Mouse (Mus musculus): ENCODE measurements around the gene Nhsl1.

Nhsl1 gene

DNA sequence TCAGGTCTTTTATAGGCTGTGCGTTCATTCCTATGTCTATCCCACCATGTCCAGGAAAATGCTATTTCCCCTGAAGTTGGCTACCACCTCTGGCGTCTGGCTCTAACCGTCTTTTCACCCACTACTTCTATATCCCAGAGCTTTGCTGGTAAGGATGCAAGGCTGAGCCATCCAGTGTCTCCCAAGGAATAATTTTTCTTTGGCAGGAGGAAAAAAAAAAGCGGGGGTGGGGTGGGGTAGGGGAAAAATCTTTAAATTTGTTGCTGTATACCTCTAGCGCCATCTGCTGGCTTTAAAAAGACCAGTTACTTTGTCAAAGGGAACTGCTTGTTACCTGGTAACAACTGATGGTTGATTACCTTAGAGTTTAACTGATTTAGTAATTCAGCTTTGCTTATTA is 209.7 kb downstream of the Nhsl1 start:
- in situ Hi-C loops (cut with MseI, MboI) = loop anchor here (5.0 to 10.0 kb wide), 2 partner anchors 76 to 284 kb away; no protein-coding TSS in a partner anchor

DNA sequence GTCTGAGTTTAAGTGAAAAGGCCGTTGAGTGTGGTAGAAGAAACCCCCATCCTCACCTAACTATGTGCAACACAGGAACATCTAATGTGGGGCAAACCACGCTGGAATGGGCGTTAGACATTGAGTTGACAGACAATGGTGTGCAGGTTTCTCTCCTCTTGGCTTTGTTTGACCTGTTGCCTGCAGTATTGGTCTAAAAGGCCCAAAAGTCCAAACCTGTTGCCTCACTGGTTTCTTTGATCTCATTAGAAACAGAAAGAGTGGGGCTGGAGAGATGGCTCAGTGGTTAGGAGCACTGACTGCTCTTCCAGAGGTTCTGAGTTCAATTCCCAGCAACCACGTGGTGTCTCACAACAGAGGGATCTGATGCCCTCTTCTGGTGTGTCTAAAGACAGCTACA is 210.4 kb downstream of the Nhsl1 start:
- in situ Hi-C loops (cut with MseI, MboI) = loop anchor here (5.0 to 10.0 kb wide), 2 partner anchors 77 to 284 kb away; no protein-coding TSS in a partner anchor

DNA sequence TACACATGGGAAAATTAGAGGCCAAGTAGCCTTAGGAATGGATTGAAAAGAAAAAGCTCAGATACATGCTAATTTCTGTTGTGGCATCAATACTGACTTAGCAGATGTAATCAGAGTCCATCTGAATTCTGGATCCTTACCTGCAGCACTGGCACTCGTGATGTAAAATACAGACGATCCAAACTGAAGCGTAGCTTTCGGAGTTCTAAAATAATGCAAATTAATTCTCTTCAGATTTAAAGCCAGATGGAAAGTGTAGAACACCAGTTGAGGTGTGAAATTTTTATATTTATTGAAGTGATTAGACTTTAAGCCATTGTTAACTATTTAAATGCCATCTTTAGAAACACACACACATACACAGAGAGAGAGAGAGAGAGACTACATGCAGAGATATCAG is 211.4 kb downstream of the Nhsl1 start:
- in situ Hi-C loops (cut with MseI, MboI) = loop anchor here in 1 of 2 experiments (5.0 kb wide), 1 partner anchor 138 kb away; no protein-coding TSS in a partner anchor

DNA sequence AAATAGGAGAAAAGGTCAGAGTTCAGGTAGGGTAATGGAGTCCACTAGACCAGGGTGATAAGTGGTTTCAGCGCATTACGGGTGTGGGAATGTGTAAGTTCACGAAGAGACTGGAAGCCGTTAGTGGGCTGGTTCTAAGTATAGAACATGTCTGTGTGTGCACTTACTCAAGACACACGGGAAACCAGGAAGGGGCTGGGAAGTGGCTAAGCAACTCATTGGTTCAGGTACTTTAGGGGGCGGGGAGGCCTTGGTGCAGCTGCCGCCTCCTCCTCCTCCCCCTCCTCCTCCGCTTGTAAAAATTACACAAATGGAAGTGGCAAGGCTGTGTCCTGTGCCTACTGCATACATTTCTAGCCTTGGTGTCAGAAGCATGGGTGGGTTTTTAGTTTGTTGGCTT is 213.5 kb downstream of the Nhsl1 start:
- in situ Hi-C loops (cut with MseI, MboI) = loop anchor here in 1 of 2 experiments (5.0 kb wide), 1 partner anchor 140 kb away; no protein-coding TSS in a partner anchor

DNA sequence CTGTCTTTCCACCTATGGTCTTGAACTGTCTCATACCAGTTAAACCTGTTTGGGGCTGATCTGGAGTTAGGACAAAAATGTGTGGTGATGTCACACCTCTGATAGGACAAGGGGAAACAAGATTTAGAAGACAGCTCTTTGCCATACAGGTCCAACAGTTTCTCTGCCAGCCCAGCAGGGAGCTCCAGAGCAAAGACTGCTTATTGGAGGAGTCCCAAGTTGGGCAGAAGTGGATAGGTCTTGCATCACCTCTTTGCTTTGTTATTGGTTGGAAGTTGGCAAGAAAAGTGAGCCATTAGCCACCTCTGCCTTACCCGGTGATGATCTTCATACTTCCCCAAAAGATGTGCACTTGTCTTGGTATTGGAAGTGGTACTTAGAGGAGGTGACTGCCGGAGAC is 218.1 kb downstream of the Nhsl1 start:
- in situ Hi-C loops (cut with MseI, MboI) = no loop called here

DNA sequence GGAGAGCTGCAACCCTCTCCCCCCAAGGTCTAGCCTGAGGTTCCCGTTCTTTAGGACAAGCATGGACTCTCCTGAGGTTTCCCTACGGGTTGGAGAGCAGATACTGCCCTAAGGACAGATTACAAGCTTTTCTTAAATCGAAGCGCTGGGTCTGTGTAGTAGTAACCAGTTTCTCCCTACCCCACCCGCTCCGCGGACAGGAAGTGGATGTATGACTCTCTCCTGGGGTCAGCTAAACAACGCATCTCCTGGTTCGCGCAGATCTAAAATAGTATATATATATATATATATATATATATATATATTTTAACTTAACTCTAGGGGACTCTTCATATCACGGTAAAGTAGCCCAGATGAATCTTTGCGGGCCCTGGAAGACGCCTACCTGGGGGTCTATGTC is 226.5 kb downstream of the Nhsl1 start:
- in situ Hi-C loops (cut with MseI, MboI) = no loop called here

DNA sequence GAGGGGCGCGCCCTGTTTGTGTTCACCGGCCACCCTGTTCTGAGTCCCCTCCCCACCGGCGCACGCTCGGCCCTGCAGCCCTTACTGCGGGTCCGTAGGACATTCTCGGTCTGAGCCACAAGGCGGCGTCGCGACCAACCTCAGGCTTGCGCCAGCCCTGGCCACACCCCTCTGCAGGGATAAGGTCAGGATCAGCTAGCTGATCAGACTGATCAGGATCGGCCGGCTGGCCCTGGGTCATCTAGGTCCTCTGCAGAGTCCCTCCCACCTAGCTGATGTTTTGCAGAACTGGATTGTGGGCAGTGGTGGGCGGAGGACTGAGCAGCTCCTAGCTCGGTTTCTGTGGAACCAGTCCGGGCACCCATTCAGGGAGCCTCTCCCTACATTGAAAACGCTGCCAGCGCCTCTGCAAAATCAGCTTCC is 227.0 kb downstream of the Nhsl1 start, which contains the start of gene Hebp2:
TSS of gene Hebp2 (minus strand) at position 264 of the 423 bp plus-strand sequence.
- in situ Hi-C loops (cut with MseI, MboI) = no loop called here

DNA sequence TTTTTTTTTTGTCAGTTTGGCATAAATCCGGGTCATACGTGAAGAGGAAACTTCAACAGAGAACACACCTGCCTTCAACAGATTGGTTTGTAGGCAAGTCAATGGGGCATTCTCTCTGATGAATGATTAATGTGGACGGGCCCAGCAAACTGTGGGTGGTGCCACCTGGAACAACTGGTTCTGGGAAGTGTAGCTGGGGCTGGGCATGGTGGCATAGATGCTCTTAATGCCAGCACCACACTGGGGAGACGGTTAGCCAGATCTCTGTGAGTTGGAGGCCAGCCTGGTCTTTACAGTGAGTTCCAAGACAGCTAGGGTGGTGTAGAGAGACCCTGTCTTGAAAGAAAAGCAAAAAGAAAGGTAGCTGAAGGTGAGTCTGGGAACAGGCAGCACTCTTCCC is 228.6 kb downstream of the Nhsl1 start:
- in situ Hi-C loops (cut with MseI, MboI) = no loop called here

DNA sequence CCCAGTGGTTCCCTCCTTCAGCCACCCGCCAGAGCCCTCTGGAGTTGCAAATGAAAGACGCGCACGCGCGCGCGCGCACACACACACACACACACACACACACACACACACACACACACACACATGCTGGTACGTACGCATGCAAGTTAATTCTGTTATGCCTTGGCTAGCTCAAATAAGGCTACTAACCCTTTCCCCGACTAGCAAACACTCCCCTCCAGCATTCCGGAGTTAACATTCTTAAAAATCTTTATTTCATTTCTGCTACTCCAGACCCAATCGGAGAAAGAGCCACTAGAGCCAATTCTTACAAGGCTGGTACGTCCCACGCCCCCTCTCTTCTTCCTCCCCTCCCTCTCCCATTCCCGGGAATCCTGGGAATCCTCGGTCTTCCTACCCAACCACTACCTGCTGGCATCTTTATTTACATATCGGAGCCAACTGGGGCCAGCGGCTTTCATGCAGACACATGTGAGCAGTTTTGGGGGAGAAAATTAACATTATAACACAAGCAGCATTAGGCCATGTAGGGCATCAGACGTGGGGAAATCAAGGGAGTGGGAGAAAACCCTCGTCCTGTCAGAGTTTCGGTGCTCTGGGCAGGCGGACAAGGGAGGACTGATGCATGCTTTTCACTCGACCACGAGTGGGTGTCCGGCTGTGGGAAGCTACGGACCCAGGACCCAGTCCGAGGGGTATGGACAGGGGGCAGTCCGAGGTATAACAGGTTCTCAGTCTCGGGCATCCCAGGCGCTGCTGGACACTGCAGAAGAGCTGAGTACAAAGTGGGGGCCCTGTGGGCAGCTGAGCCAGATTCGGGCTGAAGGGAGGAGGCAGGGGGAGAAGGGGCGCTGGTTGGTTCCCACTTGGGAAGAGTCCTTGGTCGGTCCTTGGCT is 230.8 kb downstream of the Nhsl1 start:
- in situ Hi-C loops (cut with MseI, MboI) = loop anchor here in 1 of 2 experiments (25.0 kb wide), 1 partner anchor 288 kb away; the partner anchor contains the start of gene Perp

DNA sequence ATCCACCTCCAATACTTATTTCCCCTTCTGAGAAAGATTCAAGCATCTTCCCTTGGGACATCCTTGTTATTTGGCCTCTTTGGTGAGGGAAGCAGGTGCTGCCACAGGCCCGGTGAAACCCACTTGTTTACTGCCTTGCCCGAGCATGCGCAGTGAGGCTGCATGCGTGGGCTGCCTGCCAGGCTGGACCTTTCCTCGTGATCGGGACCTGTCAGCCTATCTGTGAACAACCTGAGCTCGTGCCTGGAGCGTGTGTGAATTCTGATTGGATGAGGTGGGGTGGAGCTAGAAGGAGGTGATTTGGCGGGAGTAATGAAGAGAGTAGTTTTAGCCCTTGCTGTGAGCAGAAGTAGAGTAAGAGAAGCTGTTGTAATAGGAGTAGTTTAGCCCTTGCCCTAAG is 240.3 kb downstream of the Nhsl1 start:
- in situ Hi-C loops (cut with MseI, MboI) = loop anchor here in 1 of 2 experiments (25.0 kb wide), 1 partner anchor 278 kb away; the partner anchor contains the start of gene Perp

DNA sequence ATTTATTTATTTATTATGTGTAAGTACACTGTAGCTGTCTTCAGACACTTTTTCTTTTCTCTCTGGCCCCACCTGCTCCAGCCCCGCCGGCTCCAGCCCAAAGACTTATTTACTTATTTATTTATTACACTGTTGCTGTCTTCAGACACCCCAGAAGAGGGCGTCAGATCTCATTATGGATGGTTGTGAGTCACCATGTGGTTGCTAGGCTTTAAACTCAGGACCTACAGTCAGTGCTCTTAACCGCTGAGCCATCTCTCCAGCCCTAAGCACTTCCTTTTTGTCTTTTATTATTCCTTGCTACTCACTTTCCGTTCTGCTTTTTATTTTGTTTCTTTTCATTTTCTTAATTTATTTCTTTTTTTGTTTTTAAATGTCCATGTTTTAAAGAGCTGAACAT is 242.7 kb downstream of the Nhsl1 start:
- in situ Hi-C loops (cut with MseI, MboI) = loop anchor here (5.0 to 25.0 kb wide), 2 partner anchors 41 to 276 kb away; partner anchors contain the start of gene Perp (in 1 of the 2)

DNA sequence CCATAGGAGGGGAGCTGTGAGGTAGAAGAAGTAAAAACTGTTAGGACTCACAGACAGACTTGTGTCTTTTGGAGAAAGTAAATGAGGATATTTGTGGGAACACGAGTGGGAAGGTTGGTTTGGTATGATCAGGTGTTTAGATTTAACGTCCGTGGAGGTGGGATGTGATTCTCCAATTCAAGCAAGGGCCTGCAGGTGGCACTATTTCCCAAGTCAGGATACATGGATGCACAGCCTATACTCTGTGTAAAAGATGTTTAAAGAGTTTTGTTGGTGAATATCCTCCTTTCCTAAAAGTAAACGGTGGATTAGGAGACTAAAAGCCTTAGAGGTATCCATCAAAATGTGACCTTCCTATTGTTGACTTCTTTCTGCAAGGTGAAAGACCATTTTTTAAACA is 244.2 kb downstream of the Nhsl1 start:
- in situ Hi-C loops (cut with MseI, MboI) = loop anchor here (5.0 to 25.0 kb wide), 2 partner anchors 39 to 274 kb away; partner anchors contain the start of gene Perp (in 1 of the 2)

DNA sequence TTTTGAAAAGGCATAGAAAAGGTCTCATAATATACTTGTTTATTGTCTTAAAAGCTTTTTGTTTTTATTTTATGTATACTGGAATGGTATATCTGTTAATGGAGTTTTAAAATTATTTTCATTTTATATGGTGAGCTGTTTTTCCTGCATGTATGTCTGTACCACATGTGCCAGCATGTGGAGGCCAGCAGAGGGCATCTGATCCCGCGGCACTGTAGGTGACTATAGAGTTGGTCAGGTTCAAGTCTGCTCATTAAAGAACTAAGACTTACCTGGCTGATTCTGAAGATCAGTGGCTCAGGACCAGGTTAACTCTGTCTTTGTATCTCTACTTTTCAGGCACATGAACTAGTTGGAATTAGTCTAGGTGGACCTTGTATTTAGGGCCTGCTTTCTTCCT is 253.8 kb downstream of the Nhsl1 start:
- in situ Hi-C loops (cut with MseI, MboI) = loop anchor here in 1 of 2 experiments (25.0 kb wide), 1 partner anchor 265 kb away; the partner anchor contains the start of gene Perp

Measured in mouse trophoblast stem cell (cell line).